Mouse (Mus musculus) MEL (cell line): ENCODE measurements around the gene Lix1. TPM values are rescaled to one million over a fixed set of nuclear protein-coding genes. Genes with fewer than 3 reads are reported as not detected.

Experiments
- BHLHE40 ChIP-seq: IDR thresholded peaks from 2 replicates; pipeline ENCODE4 v1.6.1; 2012; ENCODE audit warnings: low read depth, mild to moderate bottlenecking, inconsistent platforms, low read length, improper control_type of control experiment, borderline replicate concordance
- CHD1 ChIP-seq: IDR thresholded peaks from 2 replicates; pipeline ENCODE4 v1.6.1; 2012; ENCODE audit warnings: low read depth, mild to moderate bottlenecking, inconsistent platforms, low read length, improper control_type of control experiment
- CHD2 ChIP-seq: IDR thresholded peaks from 2 replicates; pipeline ENCODE4 v1.6.1; 2011; ENCODE audit warnings: low read length, improper control_type of control experiment
- ELF1 ChIP-seq: IDR thresholded peaks from 2 replicates; pipeline ENCODE4 v1.6.1; 2014; ENCODE audit warnings: low read depth, mild to moderate bottlenecking, inconsistent platforms, low read length, improper control_type of control experiment, moderate library complexity
- EP300 ChIP-seq, 2 experiments: IDR thresholded peaks; 2 replicates each; pipeline ENCODE4 v1.6.1; 2011; ENCODE audit warnings: improper control_type of control experiment in 2 of 2, low read length in 2 of 2, low read depth in 1 of 2, mild to moderate bottlenecking in 1 of 2
- ETS1 ChIP-seq: IDR thresholded peaks from 2 replicates; pipeline ENCODE4 v1.6.1; 2012; ENCODE audit warnings: low read depth, mild to moderate bottlenecking, inconsistent platforms, low read length, improper control_type of control experiment, moderate library complexity
- GATA1 ChIP-seq: IDR thresholded peaks from 2 replicates; pipeline ENCODE4 v1.6.1; 2011; ENCODE audit warnings: low read depth, low read length, improper control_type of control experiment
- HCFC1 ChIP-seq: IDR thresholded peaks from 2 replicates; pipeline ENCODE4 v1.6.1; 2012; ENCODE audit warnings: low read depth, mild to moderate bottlenecking, inconsistent platforms, low read length, improper control_type of control experiment, moderate library complexity
- MAFK ChIP-seq: IDR thresholded peaks from 2 replicates; pipeline ENCODE4 v1.6.1; 2011; ENCODE audit warnings: low read depth, mild to moderate bottlenecking, low read length, improper control_type of control experiment, borderline replicate concordance
- MAX ChIP-seq: IDR thresholded peaks from 2 replicates; pipeline ENCODE4 v1.6.1; 2011; ENCODE audit warnings: low read length, improper control_type of control experiment
- MEF2A ChIP-seq: IDR thresholded peaks from 2 replicates; pipeline ENCODE4 v1.6.1; 2014; ENCODE audit warnings: low read depth, mild to moderate bottlenecking, inconsistent platforms, low read length, improper control_type of control experiment; ENCODE audit not compliant: poor library complexity, insufficient replicate concordance, severe bottlenecking; ENCODE audit errors: extremely low read depth
- MXI1 ChIP-seq: IDR thresholded peaks from 2 replicates; pipeline ENCODE4 v1.6.1; 2011; ENCODE audit warnings: mild to moderate bottlenecking, low read depth, low read length, improper control_type of control experiment
- MYB ChIP-seq: IDR thresholded peaks from 2 replicates; pipeline ENCODE4 v1.6.1; 2011; ENCODE audit warnings: mild to moderate bottlenecking, low read depth, low read length, improper control_type of control experiment
- NRF1 ChIP-seq: IDR thresholded peaks from 2 replicates; pipeline ENCODE4 v1.6.1; 2014; ENCODE audit warnings: low read depth, mild to moderate bottlenecking, inconsistent platforms, low read length, improper control_type of control experiment, moderate library complexity; ENCODE audit not compliant: poor library complexity, insufficient read depth, severe bottlenecking
- POLR2AphosphoS2 ChIP-seq: IDR thresholded peaks from 2 replicates; pipeline ENCODE4 v1.6.1; 2011; ENCODE audit warnings: low read length, improper control_type of control experiment
- POLR2AphosphoS5 ChIP-seq: IDR thresholded peaks from 2 replicates; pipeline ENCODE4 v1.6.1; 2012; ENCODE audit warnings: low read depth, borderline replicate concordance, mild to moderate bottlenecking, inconsistent platforms, low read length, moderate library complexity, mixed read lengths
- RAD21 ChIP-seq: IDR thresholded peaks from 2 replicates; pipeline ENCODE4 v1.6.1; 2011; ENCODE audit warnings: mild to moderate bottlenecking, low read depth, low read length, improper control_type of control experiment
- RCOR1 ChIP-seq: IDR thresholded peaks from 2 replicates; pipeline ENCODE4 v1.6.1; 2012; ENCODE audit warnings: low read depth, mild to moderate bottlenecking, inconsistent platforms, low read length, improper control_type of control experiment
- SIN3A ChIP-seq: IDR thresholded peaks from 2 replicates; pipeline ENCODE4 v1.6.1; 2012; ENCODE audit warnings: low read length, improper control_type of control experiment, inconsistent platforms
- SMC3 ChIP-seq: IDR thresholded peaks from 2 replicates; pipeline ENCODE4 v1.6.1; 2011; ENCODE audit warnings: low read depth, low read length, improper control_type of control experiment
- TCF12 ChIP-seq: IDR thresholded peaks from 2 replicates; pipeline ENCODE4 v1.6.1; 2014; ENCODE audit warnings: low read depth, mild to moderate bottlenecking, inconsistent platforms, low read length, improper control_type of control experiment, moderate library complexity
- USF2 ChIP-seq, 2 experiments: IDR thresholded peaks; 2 replicates each; pipeline ENCODE4 v1.6.1; 2011 to 2012; ENCODE audit warnings: improper control_type of control experiment in 2 of 2, low read length in 2 of 2, borderline replicate concordance in 1 of 2, inconsistent platforms in 1 of 2, low read depth in 1 of 2, mild to moderate bottlenecking in 1 of 2; ENCODE audit not compliant: insufficient read depth in 1 of 2
- ZKSCAN1 ChIP-seq: IDR thresholded peaks from 2 replicates; pipeline ENCODE4 v1.6.1; 2012; ENCODE audit warnings: low read depth, mild to moderate bottlenecking, inconsistent platforms, low read length, improper control_type of control experiment, moderate library complexity
- ZMIZ1 ChIP-seq: IDR thresholded peaks from 2 replicates; pipeline ENCODE4 v1.6.1; 2012; ENCODE audit warnings: low read depth, mild to moderate bottlenecking, inconsistent platforms, low read length, improper control_type of control experiment, moderate library complexity
- ZNF384 ChIP-seq: IDR thresholded peaks from 2 replicates; pipeline ENCODE4 v1.6.1; 2012; ENCODE audit warnings: low read depth, mild to moderate bottlenecking, inconsistent platforms, low read length, improper control_type of control experiment
- polyA plus RNA-seq, 2 experiments: library from polyadenylated mRNA; stranded (reverse) in 1 of 2; unstranded in 1 of 2; fragments of >175 nt in 1 of 2; fragments of >200 nt in 1 of 2; gene quantifications; 2 replicates each; pipeline versions ENCODE4 v1.2.1 to v1.2.4; 2012; ENCODE audit warnings: low replicate concordance in 2 of 2, low read depth in 1 of 2; ENCODE audit not compliant: insufficient read length in 2 of 2, insufficient read depth in 1 of 2, missing spikeins in 1 of 2
- total RNA-seq: library from RNA; depleted of rRNA; stranded (reverse); fragments of 300-350 nt; gene quantifications from 2 replicates; pipeline ENCODE4 v1.2.3, GENCODE M21; 2012

The Lix1 gene
- total and polyA plus RNA-seq, 3 experiments: not detected

- TF ChIP-seq MYB (no peak), ETS1 (peak; percentile 49; the same call in 1 of the 2 replicates), ZNF384 (no peak), POLR2AphosphoS2 (0 out of 2 replicates have a peak, but pooled peaks have one; percentile 60), CHD1 (no peak), BHLHE40 (no peak; the same call in 1 of the 2 replicates), RAD21 (no peak), HCFC1 (peak; percentile 85), MEF2A (no peak), ZKSCAN1 (no peak), TCF12 (peak; percentile 66), POLR2AphosphoS5 (no peak), SIN3A (peak; percentile 98), CHD2 (peak; percentile 87), GATA1 (peak; percentile 49), RCOR1 (no peak), NRF1 (peak; percentile 83), EP300 (IDR thresholded peaks at IDR 0.05; ENCODE audit: low read depth in 1 of 2, low read length in 2 of 2) (no peak), ELF1 (peak; percentile 97), SMC3 (no peak), ZMIZ1 (peak; percentile 61; the same call in 1 of the 2 replicates), USF2 (IDR thresholded peaks at IDR 0.05; ENCODE audit: borderline replicate concordance in 1 of 2, insufficient read depth in 1 of 2, low read depth in 1 of 2, low read length in 2 of 2) (no peak), MXI1 (peak; percentile 97), MAX (peak; percentile 99), MAFK (no peak)
- TF ChIP-seq, all 39 proteins: peak for 17
Observed at GRCm38 (mm10) chr17:17373918-17374910, 28.3 kb upstream of the Lix1 start, which contains the start of gene Riok2 (continued).
